Mouse (Mus musculus): ENCODE results near the gene Dennd1a. TPM values are rescaled to one million over a fixed set of nuclear protein-coding genes. Genes with fewer than 3 reads are reported as not detected.

Gene Dennd1a
- polyA plus RNA-seq, 1 experiment = 21.6 TPM

- Histone ChIP-seq H3K4me3 (ENCODE audit: control insufficient read depth, low read depth, low read length) (no peak overlapping the region), H3K36me3 (ENCODE audit: control insufficient read depth, insufficient read depth, low read length) (no peaks in the 10 kb centered on the region), H3K4me1 (ENCODE audit: control insufficient read depth, insufficient read depth, low read length) (no peaks in the 10 kb centered on the region), H3K27ac (ENCODE audit: control insufficient read depth, insufficient read depth, low read depth, low read length) (no peak overlapping the region), H3K27me3 (ENCODE audit: control insufficient read depth, insufficient read depth, low read length) (no peaks in the 10 kb centered on the region)
- no peak for TF ChIP-seq CTCF (IDR thresholded peaks at IDR 0.05; ENCODE audit: control insufficient read depth, insufficient read depth, insufficient replicate concordance, low read depth, low read length)
- TF ChIP-seq POLR2A (IDR thresholded peaks at IDR 0.05; ENCODE audit: control insufficient read depth, low read depth, low read length) = no peak
Measured at GRCm38 (mm10) chr2:38061474-38061873, 225.7 kb downstream of the Dennd1a start.

- H3K4me1 ChIP-seq (ENCODE audit: control insufficient read depth, insufficient read depth, low read length) = no peaks in the 10 kb centered on the region
- no peaks in the 10 kb centered on the region for H3K27me3 ChIP-seq (ENCODE audit: control insufficient read depth, insufficient read depth, low read length)
- no peaks in the 10 kb centered on the region for H3K36me3 ChIP-seq (ENCODE audit: control insufficient read depth, insufficient read depth, low read length)
- no peak overlapping the region for H3K27ac ChIP-seq (ENCODE audit: control insufficient read depth, insufficient read depth, low read depth, low read length)
- no peak overlapping the region for H3K4me3 ChIP-seq (ENCODE audit: control insufficient read depth, low read depth, low read length)
- TF ChIP-seq CTCF (IDR thresholded peaks at IDR 0.05; ENCODE audit: control insufficient read depth, insufficient read depth, insufficient replicate concordance, low read depth, low read length) (no peak), POLR2A (IDR thresholded peaks at IDR 0.05; ENCODE audit: control insufficient read depth, low read depth, low read length) (no peak)
Measured at GRCm38 (mm10) chr2:38052440-38052839, 234.8 kb downstream of the Dennd1a start.

GRCm38 (mm10) chr2:38051485-38052085 lies 235.6 kb downstream of the Dennd1a start:
- Histone ChIP-seq H3K27me3 (ENCODE audit: control insufficient read depth, insufficient read depth, low read length) (no peaks in the 10 kb centered on the region), H3K4me1 (ENCODE audit: control insufficient read depth, insufficient read depth, low read length) (no peaks in the 10 kb centered on the region), H3K27ac (ENCODE audit: control insufficient read depth, insufficient read depth, low read depth, low read length) (no peak overlapping the region), H3K4me3 (ENCODE audit: control insufficient read depth, low read depth, low read length) (no peak overlapping the region), H3K36me3 (ENCODE audit: control insufficient read depth, insufficient read depth, low read length) (no peaks in the 10 kb centered on the region)
- TF ChIP-seq CTCF (IDR thresholded peaks at IDR 0.05; ENCODE audit: control insufficient read depth, insufficient read depth, insufficient replicate concordance, low read depth, low read length) = no peak

- Histone ChIP-seq H3K4me3 (ENCODE audit: control insufficient read depth, low read depth, low read length) (no peak overlapping the region), H3K27ac (ENCODE audit: control insufficient read depth, insufficient read depth, low read depth, low read length) (no peak overlapping the region), H3K4me1 (ENCODE audit: control insufficient read depth, insufficient read depth, low read length) (no peaks in the 10 kb centered on the region), H3K36me3 (ENCODE audit: control insufficient read depth, insufficient read depth, low read length) (no peaks in the 10 kb centered on the region), H3K27me3 (ENCODE audit: control insufficient read depth, insufficient read depth, low read length) (no peaks in the 10 kb centered on the region)
- TF ChIP-seq POLR2A (IDR thresholded peaks at IDR 0.05; ENCODE audit: control insufficient read depth, low read depth, low read length) (no peak), CTCF (IDR thresholded peaks at IDR 0.05; ENCODE audit: control insufficient read depth, insufficient read depth, insufficient replicate concordance, low read depth, low read length) (no peak)
Measured at GRCm38 (mm10) chr2:38048996-38049395, 238.2 kb downstream of the Dennd1a start.

- H3K4me1 ChIP-seq (ENCODE audit: control insufficient read depth, insufficient read depth, low read length) = no peaks in the 10 kb centered on the region
- no peaks in the 10 kb centered on the region for H3K36me3 ChIP-seq (ENCODE audit: control insufficient read depth, insufficient read depth, low read length)
- H3K4me3 ChIP-seq (ENCODE audit: control insufficient read depth, low read depth, low read length) = no peak overlapping the region
- H3K27ac ChIP-seq (ENCODE audit: control insufficient read depth, insufficient read depth, low read depth, low read length) = no peak overlapping the region
- H3K27me3 ChIP-seq (ENCODE audit: control insufficient read depth, insufficient read depth, low read length) = no peaks in the 10 kb centered on the region
- no peak for TF ChIP-seq CTCF (IDR thresholded peaks at IDR 0.05; ENCODE audit: control insufficient read depth, insufficient read depth, insufficient replicate concordance, low read depth, low read length)
- TF ChIP-seq POLR2A (IDR thresholded peaks at IDR 0.05; ENCODE audit: control insufficient read depth, low read depth, low read length) = no peak
Measured at GRCm38 (mm10) chr2:38045286-38045685, 241.9 kb downstream of the Dennd1a start.

- no peak overlapping the region for H3K4me3 ChIP-seq (ENCODE audit: control insufficient read depth, low read depth, low read length)
- no peak overlapping the region for H3K27ac ChIP-seq (ENCODE audit: control insufficient read depth, insufficient read depth, low read depth, low read length)
- no peaks in the 10 kb centered on the region for H3K27me3 ChIP-seq (ENCODE audit: control insufficient read depth, insufficient read depth, low read length)
- TF ChIP-seq POLR2A (IDR thresholded peaks at IDR 0.05; ENCODE audit: control insufficient read depth, low read depth, low read length) (no peak), CTCF (IDR thresholded peaks at IDR 0.05; ENCODE audit: control insufficient read depth, insufficient read depth, insufficient replicate concordance, low read depth, low read length) (no peak)
- H3K4me1 ChIP-seq (ENCODE audit: control insufficient read depth, insufficient read depth, low read length) = no peaks in the 10 kb centered on the region
- no peaks in the 10 kb centered on the region for H3K36me3 ChIP-seq (ENCODE audit: control insufficient read depth, insufficient read depth, low read length)
Measured at GRCm38 (mm10) chr2:38040845-38041244, 246.3 kb downstream of the Dennd1a start.

- TF ChIP-seq POLR2A (IDR thresholded peaks at IDR 0.05; ENCODE audit: control insufficient read depth, low read depth, low read length) = no peak
- no peak for TF ChIP-seq CTCF (IDR thresholded peaks at IDR 0.05; ENCODE audit: control insufficient read depth, insufficient read depth, insufficient replicate concordance, low read depth, low read length)
- Histone ChIP-seq H3K36me3 (ENCODE audit: control insufficient read depth, insufficient read depth, low read length) (no peaks in the 10 kb centered on the region), H3K27me3 (ENCODE audit: control insufficient read depth, insufficient read depth, low read length) (no peaks in the 10 kb centered on the region), H3K27ac (ENCODE audit: control insufficient read depth, insufficient read depth, low read depth, low read length) (no peak overlapping the region), H3K4me3 (ENCODE audit: control insufficient read depth, low read depth, low read length) (no peak overlapping the region), H3K4me1 (ENCODE audit: control insufficient read depth, insufficient read depth, low read length) (no peaks in the 10 kb centered on the region)
Measured at GRCm38 (mm10) chr2:38039621-38040020, 247.6 kb downstream of the Dennd1a start.

- Histone ChIP-seq H3K27me3 (ENCODE audit: control insufficient read depth, insufficient read depth, low read length) (no peaks in the 10 kb centered on the region), H3K4me3 (ENCODE audit: control insufficient read depth, low read depth, low read length) (no peak overlapping the region), H3K27ac (ENCODE audit: control insufficient read depth, insufficient read depth, low read depth, low read length) (no peak overlapping the region), H3K4me1 (ENCODE audit: control insufficient read depth, insufficient read depth, low read length) (no peaks in the 10 kb centered on the region), H3K36me3 (ENCODE audit: control insufficient read depth, insufficient read depth, low read length) (no peaks in the 10 kb centered on the region)
- TF ChIP-seq POLR2A (IDR thresholded peaks at IDR 0.05; ENCODE audit: control insufficient read depth, low read depth, low read length) = no peak
- TF ChIP-seq CTCF (IDR thresholded peaks at IDR 0.05; ENCODE audit: control insufficient read depth, insufficient read depth, insufficient replicate concordance, low read depth, low read length) = no peak
Measured at GRCm38 (mm10) chr2:38028317-38028716, 258.9 kb downstream of the Dennd1a start.
